Mouse (Mus musculus) heart, adult 18-20 months (tissue): ENCODE data around the gene Tenm4. TPM values are rescaled to one million over a fixed set of nuclear protein-coding genes. Genes with fewer than 3 reads are reported as not detected.
"Not testable (repeated sequence)": the region's sequence is repeated elsewhere in the genome, so short reads cannot be mapped to it uniquely, and the experiment has no call there.

Experiments used
- DNase-seq, 2 experiments: peaks; one replicate each; pipeline ENCODE4 v3.0.0; 2021 to 2022; ENCODE audit warnings: mixed read lengths in 1 of 2
- total RNA-seq, 2 experiments: library from RNA; stranded (reverse); gene quantifications; 2 replicates each; pipeline ENCODE4 v1.2.3; 2021

The Tenm4 gene
- total RNA-seq, 2 experiments from 2014 or later: 1.2 to 2.2 TPM

DNA sequence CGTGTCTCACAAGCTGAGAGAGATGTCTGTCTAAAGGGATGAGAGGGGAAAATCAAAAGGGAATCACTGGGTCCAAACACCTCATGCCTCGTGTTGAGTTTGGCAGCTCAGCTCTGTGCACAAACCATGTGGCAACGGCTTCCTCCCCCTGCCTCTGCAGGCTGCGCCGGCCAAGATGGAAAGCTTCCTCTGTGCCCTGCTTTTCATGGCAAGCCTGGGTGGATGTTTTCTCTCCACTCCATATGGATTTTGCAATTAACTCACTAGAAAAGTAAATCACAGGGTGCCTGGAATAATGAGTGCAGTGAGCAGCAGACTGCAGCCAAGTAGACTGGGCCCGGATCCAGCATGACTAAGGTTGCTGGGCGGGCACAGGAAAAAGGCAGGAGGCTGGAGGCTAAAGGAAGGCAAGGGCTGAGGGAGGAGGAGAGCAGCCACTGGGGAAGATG, 404.2 kb downstream of the Tenm4 start:
- peak; percentile 79 to 82 for DNase-seq

DNA sequence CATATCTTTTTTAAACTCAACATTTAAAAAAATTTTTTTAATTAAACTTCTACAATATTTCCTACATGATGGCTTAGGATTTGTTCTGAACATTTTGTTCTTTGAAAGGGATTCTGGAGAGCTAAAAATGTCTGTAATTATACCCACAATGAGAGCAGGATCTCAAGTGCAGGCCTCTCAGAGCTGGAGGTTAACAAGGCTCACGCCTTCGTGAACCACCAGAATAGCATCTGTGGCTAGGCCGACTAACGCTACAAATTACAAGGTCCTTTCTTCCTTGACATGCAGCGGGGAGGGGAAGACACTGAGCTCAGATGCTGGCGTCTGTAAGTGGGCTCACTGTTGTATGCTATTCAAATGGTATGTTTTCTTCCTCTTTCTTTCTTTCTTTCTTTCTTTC, 411.7 kb downstream of the Tenm4 start:
- no peak for DNase-seq

DNA sequence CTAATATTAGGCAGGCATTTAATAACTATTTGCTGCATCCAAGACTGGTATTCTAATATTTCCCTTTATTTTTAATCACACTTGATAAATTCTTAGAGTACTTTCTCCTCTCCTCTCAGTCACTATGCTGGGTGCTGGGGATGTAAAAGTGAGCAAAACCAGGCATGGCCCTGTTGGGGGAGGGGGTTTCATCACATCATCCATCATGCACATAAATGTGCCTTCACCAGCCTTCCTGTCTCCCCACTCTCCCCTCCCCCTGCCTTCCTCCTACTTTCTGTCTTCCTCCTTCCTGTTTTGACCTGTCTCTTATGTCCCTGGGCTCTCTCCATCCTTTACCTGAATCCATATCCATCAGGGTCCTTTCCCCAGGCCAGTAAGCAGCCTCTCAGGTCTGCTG, 416.4 kb downstream of the Tenm4 start:
- no peak for DNase-seq

DNA sequence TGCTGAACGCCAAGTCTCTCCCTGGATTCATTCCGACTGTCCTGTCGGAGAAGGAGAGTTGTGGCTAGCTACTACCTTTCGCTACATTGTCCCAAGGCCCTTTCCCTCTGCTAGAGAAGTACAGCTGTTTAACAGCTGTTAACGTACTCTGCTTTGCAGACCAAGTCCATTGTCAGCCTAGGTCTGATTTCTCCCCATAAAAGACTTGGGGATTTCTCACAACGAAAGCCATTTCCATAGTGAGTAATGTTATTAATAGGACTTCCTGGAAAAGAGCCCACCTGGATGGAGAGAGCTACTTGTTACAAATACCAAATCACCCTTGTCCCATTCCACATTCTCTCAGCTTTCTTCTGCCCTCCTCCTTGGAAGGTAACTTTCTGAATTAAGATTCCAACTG, 417.5 kb downstream of the Tenm4 start:
- no peak for DNase-seq

DNA sequence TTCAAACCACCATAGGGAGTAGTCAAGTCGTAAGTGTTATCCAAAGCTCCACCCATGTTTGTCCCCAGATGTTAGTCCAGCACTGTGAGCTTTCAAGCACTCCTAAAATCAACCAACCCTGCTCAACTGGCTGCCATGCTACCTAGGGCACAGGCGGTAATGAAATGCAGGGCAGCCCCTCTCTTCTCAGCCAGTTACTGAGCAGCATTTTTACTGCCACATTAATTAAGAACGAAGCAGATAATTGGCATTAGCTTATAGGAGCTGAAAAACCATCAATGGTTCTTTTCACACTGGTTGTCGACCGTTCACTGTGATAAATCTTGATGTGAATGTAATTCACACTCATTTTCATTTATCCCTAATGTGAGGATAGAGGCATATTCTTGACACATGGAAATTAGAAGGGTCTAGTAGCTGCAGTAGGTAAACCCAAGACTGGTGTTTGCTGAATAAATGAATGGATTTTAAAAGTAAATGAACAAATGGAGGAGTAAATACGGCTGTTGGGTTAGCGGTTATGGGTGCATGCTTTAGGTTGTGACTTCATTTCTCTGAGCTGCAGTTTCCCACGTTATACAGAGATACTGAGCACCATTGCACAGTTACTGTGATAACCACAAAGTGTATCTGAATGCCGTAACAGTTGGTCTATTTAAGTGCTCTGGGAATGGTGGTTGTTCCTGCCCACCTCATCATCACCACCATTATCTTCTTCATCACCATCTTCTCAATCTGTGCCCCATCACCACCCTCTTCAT, 424.7 kb downstream of the Tenm4 start:
- no peak for DNase-seq

DNA sequence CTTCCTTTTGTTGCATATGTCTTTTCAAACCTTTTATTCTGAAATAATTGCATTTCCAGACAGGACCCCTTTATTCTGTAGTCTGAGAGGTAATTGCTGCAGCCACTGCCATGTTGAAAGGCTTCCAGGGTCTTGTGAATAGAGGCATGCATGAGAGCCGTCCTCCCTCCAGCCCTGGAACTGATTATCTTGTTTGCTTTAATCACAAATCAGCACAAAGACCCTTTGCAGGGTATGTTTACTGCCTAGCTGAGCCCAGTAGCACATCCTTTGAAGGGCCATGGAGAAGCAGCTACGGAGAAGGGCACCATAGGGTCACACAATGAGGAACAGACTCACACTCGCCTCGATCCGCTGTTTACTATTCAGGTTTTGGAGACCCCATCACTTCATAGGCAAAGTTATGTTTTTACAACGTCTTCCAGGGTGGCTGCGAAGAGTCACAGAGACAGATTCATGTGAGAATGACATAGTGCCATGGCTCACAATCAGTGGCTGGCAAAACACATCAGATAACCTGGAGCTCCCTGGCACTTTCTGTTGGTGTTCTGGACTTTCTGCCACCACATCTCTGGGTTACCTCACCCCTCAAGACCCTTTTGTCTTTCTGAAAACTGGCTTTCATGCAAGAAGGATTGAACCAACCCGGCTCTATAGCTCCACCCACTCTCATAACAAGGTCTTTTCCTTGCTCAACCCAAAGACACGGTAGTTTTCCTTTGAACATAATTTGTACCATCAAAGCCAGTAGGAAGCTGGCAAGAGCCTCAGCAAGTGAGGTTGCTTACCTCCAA, 425.6 kb downstream of the Tenm4 start:
- DNase-seq: no peak

DNA sequence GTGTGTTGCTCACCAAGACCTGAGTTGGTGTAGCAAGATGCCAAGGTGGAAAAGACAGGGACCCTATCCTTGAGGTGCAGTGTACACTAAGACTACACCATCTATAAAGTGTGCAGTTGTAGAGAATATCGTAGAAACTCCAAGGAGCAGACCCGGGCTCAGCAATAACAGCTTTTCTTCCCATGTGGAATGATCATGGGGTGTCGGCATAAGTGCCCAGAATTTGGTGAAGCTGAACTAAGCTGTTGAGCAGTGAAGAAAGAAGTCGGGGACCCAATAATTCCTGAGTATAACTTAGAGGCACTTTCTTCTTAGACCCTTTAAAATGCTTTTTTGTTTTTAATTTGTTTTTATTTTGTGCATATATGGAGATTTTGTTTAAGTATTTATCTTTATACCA, 426.8 kb downstream of the Tenm4 start:
- no peak for DNase-seq

DNA sequence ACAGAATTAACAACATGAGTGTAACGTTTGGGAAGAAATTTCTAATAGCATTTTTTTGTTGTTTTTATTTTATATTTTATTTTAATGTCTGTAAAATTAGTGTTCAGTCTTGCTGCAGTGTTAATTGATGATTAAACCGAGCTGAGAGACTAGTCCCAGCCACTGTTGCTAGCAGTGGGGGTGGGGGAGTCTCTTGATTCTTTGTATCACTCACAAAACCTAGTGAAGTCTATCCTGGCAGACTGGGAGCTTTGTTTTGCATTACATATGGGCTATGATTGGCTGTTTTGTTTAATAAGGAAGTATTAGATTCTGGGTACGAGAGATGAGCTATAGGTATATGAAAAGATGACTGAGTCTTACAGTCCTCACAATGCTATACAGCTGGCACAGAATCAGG, 428.0 kb downstream of the Tenm4 start:
- no peak for DNase-seq

DNA sequence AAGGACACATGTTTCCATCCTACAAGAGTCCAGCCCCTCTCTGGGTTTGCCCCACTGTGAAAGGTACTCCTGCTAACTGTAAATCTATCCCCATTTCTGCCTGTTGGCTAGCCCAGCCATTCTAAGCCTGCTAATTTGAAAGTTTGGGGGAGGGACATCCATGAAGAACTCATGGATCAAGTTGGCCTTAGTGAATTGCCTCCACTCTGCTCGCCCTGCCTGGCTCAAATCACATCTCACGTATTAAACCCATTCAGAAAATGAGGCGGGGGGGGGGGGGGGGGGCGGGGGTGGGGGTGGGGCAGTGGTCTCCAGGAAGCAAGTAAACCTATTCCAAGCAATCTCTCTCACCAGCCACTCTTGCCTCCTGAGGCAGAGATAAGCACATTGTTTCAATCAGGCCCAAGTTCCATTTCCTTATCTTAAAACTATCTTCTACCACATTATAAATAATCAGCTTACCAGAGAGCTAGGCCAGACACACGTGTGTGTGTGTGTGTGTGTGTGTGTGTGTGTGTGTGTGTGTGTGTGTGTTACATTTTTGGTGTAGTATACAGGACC, 429.4 kb downstream of the Tenm4 start:
- no peak for DNase-seq

DNA sequence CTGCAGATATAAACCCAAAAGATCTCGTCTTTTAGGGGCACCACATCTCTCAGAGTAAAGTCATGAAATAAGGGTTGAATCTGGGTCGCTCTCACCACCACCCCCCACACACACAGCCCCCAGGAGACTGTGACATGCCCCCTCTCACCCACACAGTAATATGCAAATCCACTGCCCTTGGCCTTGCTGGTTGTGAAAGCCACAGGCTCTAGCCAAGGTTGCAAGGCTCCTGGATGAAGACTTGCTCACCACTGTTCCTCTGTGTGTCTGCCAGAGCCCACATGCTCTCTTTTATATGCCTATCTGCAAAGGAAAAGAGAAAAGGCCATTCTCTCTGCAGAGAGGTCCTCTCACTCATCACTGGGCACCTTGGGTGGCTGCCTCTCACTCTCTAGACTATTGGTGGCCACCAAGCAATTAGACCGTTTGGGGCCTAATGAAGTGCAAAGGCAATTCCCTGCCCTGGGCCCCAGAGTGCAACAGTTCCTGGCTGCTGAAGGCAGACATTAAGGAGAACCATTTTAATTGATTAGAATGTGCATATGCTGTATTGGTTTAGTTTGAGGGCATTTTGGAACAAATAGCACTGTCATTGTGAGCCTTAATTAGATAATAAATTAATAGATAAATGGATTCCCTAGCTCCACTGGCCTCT, 433.2 kb downstream of the Tenm4 start:
- DNase-seq: no peak

DNA sequence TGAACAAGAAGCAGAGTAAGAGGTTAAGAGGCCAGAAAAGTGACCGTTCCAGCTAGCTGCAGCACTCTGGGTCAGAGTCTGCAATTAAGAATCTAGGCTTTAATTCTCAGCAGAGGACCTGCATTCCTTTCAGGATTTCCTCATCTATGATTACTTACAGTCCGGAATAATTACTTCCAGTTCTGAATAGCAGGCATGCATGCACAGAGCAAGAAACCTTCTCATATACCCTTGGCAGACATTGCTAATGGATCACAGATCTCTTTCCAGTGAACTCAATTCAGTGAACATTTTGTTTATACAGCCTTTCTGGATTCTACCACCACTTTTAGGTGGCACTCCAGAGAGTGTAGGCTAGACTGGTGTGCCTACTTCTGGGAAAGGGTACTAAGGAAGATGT, 434.3 kb downstream of the Tenm4 start:
- DNase-seq: no peak

DNA sequence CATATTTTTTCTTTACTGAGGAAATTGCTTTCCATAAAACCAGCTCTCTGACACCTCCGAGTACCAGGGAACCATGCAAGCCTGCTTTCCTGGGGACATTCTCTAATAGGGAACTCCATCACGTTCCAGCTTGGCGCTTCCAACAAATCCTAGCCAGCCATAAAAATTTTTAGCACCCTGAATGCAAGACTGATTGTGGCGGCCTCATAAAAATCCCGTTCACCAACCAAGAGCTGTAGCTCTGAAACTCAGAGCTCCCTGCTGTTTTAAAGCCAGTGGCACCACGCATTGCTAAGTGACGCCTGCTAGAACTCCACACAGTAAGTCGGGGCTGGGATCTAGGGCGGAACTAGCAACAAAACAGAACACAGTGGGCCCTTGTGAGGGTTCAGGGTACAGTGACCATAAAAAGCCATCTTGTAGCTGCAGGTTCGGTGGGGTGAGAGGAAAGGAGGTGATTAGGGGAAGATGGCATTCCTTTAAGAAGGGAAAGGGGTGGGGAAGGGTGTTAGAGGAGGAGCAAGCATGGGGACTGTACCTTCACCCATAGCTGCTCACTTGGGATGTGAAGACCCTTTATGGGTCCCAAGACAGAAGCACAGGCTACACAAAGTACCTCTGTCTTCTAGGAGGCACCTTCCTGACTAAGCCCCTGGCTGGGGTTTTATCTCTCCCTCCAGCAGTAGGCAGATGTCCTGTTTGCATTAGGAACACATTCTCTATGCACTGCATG, 439.0 kb downstream of the Tenm4 start:
- no peak for DNase-seq

DNA sequence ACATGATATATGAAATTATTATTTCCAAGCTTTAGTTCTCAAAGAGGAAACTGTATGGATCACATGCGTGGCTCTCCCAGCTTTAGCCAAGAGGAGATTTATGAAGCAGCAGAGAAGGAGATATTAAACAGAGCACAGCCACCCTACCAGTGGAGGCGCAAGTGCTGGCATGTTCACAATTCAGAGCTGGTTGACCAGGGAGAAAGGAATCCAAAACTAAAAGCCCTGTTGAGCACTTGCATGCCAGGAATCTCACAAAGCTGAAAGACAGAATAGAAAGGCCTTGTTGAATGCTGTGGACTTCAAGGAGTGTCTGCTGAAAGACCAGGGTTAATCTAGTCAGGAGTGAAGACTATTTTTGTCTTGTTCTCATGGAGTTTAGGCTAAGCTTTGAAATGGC, 446.3 kb downstream of the Tenm4 start:
- no peak for DNase-seq

DNA sequence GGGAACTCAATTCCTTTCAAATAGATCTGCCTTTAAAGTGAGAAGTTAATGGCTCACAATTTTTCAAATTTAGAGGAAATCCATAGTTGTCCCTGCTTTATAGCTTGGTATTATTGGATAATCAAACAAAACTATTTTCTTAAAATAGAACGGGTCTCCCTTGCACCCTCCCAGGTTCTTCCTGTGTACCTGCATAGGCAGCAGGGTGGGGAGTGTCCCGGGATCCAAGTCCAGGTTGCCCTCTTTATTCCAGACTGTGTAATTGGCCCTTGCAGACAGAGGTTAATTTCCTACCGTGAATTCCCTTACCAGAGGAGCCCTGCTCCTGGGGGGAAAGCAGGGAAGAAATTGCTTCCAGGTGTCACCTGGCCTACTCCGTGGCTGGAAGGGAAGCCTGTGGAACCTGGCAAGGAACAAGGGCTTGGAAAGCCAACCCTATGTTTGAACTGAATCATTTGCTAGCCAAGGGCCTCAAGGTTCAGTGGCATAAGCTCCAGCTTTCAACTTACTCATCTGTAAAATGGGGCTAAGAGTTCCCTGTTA, 449.0 kb downstream of the Tenm4 start:
- no peak for DNase-seq

DNA sequence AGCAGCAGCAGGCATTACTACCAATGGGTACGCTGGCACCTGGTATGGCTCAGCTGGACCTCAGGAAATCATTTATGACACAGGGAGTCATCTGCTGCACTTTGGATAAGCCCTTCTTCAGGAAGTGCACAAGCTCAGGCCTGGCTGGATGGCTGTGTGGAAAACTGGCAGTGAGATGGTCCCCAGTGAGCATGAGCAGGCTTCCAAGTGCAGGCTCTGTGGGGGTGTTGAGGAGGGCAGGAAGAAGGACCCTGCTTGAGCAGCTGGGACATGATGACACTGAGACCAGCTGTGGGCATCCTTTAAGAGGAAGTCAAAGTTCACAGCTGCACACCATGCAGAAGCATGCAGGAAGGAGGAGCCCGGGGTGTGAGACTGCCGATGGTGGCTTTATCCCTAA, 455.3 kb downstream of the Tenm4 start:
- no peak for DNase-seq

DNA sequence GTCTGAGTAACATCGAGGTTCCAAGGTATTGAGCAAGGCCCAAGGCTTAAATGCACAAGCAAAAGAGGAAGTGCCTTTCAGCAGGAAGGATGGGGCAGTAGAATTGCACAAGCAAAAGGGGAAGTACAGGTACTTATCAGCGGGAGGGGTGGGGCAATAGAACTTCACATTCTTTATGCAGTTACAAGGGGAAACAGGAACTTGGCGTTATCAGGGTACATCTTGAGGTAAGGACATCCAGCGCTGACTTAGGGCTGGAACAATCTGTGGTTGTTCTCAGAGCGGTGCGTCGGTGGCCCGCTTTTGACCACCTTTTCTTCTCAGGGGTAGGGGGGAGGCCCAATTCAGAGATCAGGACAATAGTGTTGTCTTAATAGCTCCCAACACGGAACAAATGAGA, 459.5 kb downstream of the Tenm4 start:
- DNase-seq: not testable (repeated sequence)

DNA sequence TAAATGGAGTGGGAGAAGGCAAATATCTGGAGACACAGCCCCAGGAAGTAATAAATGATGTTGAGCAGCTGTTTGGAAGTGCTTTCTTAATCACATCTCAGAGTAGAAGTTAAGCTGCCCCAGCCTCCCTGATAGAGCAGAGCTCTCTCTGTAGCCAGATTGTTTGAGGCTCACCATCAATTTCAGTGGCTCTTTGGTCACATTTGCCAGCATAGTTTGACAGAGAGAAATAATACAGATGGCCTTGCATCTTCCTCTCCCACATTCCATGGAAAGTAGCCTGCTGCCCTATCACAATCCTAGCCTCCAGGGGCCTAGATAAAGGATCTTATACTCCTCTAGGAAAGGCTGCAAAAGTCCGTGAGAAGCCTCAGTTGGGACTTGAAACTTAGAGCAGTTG, 462.0 kb downstream of the Tenm4 start:
- peak; percentile 33 to 63 for DNase-seq

DNA sequence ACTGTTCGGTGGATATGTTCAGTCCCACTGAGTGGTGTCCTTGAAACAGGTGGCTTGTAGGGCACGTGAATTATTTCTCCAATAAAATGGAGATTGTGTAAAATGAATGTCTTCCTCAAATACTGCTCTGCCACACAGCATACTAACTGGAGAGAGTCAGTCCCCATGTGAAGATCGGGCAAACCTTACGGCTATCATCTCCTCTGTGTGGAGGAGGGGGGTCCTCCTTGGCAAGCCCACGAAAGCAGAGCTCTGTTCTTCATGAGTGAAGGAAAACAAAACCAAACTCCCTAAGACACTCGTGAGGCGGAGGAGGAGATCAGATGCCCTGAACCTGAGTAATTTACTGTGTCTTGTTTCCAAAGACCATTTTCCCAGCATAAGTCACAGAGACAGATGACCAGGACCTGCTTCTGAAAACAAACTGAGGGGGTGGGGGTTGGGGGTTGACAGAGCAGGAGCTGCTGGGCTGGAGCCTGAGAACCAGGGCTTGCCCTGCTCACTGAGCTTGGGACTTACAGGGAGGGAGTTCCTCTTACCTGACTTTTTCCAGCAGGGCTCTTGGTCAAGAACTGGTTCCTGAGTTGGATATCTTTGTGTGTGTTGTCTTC, 464.9 kb downstream of the Tenm4 start:
- DNase-seq: no peak

DNA sequence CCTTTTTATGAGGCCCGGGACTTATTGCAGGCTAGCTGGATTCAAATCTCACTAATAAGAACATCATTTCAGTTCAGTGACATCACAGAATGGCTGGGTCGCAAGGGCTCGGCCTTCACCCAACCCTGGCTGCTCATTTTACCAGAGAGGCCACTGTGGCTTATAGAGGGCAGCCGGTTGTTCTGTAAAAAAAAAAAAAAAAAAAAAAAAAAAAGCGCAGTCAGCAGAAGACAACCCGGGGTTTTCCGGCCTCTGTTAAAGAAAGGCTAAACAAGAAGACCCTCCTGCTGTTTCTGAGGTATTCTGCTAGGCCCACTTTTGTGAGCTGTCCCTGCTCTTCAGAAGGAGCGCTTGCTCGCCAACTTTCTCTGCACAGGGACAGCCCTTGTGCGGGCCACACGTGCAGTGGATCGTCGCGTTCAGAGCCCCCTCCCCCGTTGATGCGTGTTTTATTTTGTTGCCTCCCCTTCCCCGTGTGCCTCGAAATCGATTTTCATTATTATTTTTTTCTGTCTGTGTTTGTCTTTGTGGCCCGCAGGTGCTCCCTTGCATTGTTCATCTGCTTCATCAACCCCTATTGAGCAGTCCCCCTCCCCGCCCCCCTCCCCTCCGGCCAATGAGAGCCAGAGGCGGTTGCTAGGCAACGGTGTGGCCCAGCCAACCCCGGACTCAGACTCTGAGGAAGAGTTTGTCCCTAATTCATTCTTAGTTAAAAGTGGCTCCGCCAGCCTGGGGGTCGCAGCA, 472.6 kb downstream of the Tenm4 start:
- DNase-seq: no peak

DNA sequence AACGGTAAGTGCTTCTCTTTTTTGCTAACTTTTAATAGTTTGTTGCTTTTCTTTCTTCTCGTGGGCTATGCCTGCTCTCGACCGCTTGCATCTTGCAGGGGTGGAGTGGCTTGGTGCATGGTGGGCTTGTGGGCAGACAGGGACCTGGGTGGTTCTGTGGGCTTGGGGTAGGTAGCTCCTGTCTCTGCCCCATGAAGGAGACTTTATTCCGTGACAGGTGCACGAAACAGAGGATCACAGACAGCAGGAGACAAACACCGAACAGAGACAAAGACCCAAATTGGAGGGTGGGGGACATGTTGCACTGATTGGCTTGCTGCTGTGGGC, 473.1 kb downstream of the Tenm4 start:
- DNase-seq: no peak

DNA sequence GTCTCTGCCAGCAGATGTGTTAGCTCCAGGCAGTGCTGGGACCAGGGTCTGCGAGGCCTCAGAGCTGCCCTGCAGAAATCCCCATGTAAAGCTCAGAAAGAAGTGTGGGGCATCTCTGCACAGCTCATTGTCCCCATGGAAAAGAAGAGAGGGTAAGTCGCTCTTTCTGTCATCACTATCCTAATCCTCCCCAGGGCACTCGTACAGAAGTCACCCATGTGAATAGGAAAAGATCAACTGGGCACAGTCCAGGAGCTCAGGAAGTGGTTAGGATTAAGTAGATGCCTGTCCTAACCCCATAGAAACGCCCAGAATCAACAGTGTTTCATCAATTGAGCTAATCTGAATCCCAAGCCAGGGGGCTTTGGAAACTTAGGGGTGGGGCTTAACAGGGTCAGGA, 476.6 kb downstream of the Tenm4 start:
- no peak for DNase-seq
